Mouse (Mus musculus) spleen, postnatal 36 days (tissue): ENCODE results near the gene Lap3.
A peak's percentile ranks its signal among the peaks of the same experiment; 100 is the strongest.

Source experiments
- DNase-seq, 2 experiments: peaks; one replicate each; pipeline ENCODE4 v3.0.0; 2022; ENCODE audit warnings: low spot score in 2 of 2, mixed read lengths in 1 of 2

Gene Lap3

DNA sequence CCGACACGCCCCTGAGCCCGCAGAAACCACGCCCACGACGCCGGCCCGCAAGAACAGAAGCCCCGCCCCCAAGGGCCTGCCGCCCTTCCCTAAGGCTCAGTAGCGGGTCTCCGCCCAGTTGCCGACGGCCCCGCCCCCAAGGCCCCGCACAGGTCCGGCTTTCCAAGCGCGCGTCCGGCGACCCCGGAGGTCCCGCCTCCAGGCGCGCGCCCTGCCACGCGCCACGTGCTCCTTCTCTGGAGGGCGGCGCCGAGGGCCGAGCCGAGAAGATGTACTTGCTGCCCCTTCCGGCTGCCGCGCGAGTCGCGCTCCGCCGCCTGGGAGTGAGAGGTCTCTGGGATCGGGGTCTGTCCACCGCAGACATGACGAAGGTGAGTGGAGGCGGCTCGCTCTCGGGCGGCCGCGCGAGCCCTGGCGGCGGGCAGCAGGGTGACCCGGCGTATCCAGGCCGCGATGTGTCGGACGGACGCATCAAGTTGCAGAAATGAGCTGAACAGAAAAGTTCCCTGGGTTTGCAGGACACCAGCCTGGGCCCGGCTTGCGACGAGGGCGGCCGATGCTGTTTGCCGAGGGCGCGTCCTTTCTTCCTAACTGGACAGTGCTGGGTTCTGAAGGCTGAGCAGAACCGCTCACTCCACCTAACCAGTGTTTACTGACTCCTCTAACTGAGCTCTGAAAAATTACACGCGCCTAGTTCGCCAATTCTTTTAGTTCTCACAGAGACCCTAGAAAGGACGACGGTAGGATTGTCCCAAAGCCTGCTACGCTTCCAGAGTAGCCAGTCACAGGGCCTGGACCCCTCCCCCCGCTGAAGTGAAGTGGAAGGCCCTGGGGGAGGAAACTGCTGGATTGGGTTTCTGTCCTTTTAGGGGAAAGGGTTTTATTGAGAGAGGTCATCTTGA lies at the start of gene Lap3:
TSS of gene Lap3 (plus strand) at position 184 of the 902 bp plus-strand sequence.
- peak; percentile 97 to 98 for DNase-seq

- DNase-seq = no peak
Measured at GRCm38 (mm10) chr5:45444130-45444832, 48.9 kb upstream of the Lap3 start.

DNA sequence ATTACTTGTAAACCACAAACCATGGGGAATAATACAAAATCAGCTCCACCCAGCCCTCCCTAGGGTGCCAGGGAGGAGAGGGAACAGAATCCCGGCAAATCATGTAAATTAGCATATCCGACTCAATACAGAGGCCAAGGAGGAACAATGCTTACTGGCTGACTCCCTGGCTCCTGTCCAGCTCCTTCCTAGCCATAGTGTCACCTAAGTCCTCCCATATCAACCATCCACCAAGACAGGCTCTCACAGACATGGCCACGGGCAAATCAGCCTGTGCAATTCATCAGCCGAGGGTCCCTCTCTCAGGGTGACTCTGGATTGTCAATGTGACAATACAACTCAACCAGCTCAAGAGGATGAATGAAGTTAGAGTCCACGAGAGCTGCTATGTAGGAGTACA lies 44.5 kb upstream of the Lap3 start:
- DNase-seq = no peak

GRCm38 (mm10) chr5:45449206-45449605 lies 44.0 kb upstream of the Lap3 start:
- no peak for DNase-seq

DNA sequence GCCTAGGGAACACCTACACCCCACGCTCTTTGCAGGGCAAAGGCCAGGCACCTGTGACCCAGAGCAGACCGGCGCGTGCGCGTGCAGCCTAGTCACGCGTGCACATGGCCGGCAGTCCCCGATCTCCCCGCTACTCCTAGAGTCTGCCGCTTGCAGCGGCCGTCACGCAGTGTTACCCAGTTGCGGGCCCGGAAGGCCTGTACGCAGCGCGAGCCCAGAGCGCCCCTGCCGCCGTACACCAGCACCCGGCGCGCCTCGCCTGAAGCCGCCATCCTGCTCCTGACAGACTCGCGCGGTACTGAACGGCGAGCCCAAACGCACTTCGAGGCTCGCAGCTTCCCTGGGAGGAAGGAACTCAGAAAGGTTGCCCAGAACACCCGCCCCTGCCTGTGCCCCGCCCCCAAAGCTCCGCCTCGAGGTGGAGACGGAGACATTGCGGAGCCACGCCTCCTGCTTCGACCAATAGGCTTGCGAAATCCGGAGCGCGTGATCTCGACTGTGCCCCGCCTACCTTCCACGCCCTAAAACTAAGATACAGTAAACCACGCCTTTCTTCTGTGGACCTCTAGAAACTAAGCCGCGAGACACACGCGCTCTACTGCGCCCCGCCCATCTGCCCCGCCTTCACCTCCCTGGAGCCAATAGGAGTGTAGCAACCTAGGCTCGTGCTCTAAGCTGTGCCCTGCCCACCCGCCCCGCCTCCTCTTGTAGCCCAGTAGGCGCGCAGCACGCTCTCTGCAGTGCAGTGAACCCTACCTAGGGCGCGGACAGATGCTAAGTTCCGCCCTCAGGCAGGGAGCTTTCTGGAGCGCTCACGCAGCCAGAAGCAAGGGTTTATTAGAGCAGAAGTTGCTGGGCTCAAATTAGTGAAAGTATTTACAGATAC lies 43.1 kb upstream of the Lap3 start, which contains the start of gene Qdpr:
TSS of gene Qdpr (minus strand) at position 406 of the 886 bp plus-strand sequence.
- peak; percentile 96 to 97 for DNase-seq

- no peak for DNase-seq
Measured at GRCm38 (mm10) chr5:45453451-45453850, 39.7 kb upstream of the Lap3 start, which contains the start of gene Clrn2. TSS of gene Clrn2 (plus strand) at chr5:45453751.

DNA sequence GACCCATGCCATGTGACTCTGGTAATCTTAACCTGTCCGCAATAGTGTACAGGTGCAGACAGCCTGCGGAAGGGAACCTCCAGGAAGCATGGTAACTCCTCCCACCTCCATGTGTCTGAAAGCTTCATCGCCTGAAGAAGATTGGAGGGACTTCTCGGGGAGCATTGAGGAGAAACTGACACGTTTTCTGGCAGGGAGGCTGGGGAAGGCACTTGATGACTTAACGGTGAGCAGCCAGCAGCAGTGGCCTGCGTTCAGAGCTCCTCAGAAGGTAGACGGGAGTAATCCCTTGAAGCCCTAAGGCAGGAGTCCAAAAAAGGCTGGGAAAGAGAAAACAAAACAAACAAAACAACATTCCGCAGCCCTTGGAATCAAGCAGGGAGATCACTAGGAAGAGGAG lies 38.7 kb upstream of the Lap3 start:
- no peak for DNase-seq

DNA sequence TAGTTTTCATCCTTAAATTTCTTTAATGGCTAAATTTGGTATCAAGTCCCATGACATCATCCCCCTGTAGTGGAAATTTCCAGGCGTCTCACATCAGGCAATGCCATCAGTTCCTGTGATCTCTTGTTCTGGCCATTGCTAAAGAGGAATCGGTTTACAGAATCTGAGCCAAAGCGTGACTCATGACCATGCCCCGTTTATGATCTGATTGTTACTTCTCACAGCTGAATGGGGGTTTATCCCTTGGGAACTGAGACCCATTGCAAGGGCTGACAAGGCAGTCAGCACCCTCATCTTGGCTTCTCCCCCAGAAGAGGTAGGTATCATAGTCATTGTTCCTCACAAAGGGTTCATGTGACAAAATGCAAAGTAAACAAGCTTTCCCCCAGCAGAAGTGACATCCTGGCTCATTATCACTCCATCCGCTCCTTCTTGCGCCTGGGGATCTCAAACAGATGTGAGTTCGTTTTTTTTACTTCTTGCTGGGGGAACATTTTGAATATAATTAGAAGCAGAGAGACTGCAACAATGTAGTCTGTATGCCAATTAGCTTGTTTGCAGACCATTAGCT lies 20.2 kb upstream of the Lap3 start:
- DNase-seq = no peak

DNA sequence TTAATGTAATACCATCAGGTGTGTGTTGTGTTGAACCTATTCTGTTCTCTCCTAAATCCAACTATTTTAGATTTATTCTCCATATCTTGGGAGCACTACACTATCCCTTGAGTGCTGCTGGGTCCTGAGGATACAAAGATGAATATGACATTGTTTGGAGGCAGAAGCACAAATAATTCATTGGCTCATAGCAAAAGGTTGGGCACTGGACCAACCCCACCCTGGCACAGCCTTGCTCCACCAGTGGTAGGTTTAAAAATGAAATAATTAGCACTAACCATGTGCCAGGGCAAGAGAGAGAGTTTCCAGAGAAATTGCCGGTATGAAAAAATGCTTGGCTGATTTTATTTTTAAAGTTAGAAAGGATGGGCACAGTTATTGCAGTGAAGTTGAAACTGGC lies 19.7 kb upstream of the Lap3 start:
- DNase-seq = no peak

- peak in 1 of 2 experiments; percentile 37 for DNase-seq
Measured at GRCm38 (mm10) chr5:45474215-45474614, 19.0 kb upstream of the Lap3 start.

- DNase-seq = no peak
Measured at GRCm38 (mm10) chr5:45474758-45475157, 18.4 kb upstream of the Lap3 start.

DNA sequence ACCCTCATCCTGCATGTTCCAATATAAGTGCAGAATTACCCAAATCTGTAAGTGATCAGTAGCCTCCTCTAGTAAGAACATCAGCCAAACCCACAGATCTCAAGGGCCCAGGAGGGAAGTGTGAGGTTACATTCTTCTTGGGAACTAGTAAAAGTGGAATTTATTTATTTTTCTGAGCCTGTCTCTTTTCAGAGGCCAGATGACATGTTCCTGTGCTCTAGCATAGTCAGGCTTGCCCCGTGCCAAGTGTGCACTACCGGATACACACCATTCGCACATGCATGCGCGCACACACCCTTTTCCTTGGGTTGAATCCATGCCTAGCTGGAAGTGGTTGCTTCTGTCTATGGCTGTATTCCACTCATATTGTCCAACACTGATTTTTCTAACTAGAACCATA lies 17.4 kb upstream of the Lap3 start:
- DNase-seq = no peak

- no peak for DNase-seq
Measured at GRCm38 (mm10) chr5:45476288-45476687, 16.9 kb upstream of the Lap3 start.

DNA sequence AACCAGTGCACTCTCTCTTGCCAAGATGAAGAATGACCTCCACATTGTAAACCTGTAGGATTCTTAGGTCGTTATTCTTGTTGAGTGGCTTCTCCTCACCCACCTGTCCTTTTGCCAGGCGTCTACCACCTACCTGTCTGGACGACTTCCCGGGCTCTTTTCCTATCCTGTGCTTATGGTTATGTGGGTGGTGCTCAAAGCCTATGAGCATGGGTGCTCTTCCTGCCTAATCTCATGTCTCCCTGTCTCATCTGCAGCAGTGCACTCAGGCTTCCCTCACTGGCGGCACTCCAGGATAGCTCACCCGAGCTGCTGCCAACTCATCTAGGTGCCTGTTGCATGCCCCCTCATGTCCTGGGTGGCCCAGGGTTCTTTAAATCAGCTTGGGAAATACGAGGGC lies 15.6 kb upstream of the Lap3 start:
- DNase-seq = no peak

DNA sequence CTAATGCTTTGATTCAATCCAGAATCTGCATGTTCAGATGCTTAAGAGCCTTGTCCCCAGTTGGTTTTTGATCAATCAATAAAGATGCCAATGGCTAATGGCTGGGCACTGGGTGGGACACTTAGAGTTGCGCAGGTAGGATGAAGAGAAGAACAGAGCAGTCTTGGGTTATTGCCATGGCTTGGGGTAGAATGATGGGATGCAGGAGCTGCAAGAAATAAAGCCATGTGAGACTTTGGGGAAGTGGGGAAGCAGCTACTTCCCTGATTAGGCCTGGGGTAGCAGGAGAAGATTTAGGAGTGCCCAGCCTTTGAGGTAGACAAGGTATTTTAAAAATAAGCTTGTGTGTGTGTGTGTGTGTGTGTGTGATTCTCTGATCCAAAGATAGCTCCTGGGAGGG lies 13.1 kb upstream of the Lap3 start:
- no peak for DNase-seq

GRCm38 (mm10) chr5:45481125-45481524 lies 12.0 kb upstream of the Lap3 start:
- DNase-seq = no peak

GRCm38 (mm10) chr5:45482607-45483006 lies 10.6 kb upstream of the Lap3 start:
- DNase-seq = no peak

DNA sequence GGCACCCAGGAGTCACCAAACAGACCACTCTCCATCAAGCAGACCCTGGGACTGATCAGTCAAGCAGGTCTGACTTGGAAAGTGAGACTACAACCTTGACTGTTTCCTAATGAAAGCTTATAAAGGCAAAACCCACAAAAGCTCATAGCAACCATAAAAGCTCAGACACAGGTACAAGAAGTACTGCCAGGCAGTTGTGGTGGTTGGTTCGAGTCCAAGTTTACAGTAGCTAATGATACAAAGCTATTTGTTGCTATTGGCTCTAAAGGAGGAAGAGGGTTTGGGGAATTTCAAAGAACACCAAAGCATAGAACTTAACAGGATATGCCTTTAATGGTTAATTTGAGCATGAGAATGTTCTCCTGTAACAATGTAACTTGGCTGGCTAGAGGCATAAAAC lies 9.5 kb upstream of the Lap3 start:
- no peak for DNase-seq

DNA sequence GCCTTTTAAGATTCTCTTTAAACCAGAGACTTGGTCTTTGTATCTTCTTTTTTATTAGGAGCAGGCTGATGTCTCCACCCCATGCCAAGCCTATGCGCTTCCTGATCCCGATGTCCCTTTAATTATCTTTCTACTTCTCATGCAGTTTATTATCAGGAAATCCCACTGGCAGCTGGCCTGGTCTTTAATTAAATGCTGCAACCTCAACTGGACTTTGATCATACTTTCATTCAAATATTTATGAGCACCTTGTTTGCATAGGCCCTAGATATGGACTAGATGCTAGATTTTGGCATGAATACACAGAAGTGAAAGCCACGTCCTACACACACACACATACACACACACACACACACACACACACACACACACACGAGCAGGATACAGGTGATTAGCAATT lies 1.4 kb upstream of the Lap3 start:
- no peak for DNase-seq

GRCm38 (mm10) chr5:45494093-45494755 lies 1.1 kb downstream of the Lap3 start:
- peak in 1 of 2 experiments; percentile 11 for DNase-seq

DNA sequence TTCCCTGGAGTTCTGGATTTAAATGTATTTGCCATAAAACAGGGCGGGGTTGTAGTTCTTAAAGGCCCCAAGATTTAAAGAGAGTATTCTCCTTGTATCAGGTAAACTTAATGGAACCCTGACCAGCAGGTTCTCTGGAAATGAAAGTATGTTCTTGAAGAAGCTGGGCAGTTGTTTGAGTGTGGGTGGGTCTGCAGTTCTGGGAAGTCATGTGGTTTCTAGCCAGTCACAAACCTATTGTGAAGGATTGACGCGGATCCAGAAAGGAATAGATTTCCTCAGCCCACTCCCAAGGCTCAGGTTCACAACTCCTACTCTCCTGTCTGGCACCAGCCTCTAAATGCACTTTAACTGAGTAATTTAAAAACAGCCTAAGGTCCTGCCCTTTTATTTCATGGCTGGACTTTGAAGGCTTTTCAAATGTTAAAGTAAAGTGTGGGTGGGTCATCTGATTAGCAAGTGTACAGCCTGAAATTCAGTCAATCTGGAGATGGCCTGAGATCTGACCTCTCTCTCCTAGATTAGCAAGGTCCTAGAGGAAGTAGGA lies 2.3 kb downstream of the Lap3 start:
- no peak for DNase-seq
